Mouse (Mus musculus) CH12.LX (cell line): ENCODE measurements around the gene Scp2. TPM values are rescaled to one million over a fixed set of nuclear protein-coding genes. Genes with fewer than 3 reads are reported as not detected.

ENCODE experiments used
- DNase-seq: peaks from one replicate; pipeline ENCODE4 v3.0.0-alpha.2; 2013; ENCODE audit errors: extremely low read depth
- H3K27ac ChIP-seq: 2 replicates; pipeline ENCODE4 v1.5.1; 2012; ENCODE audit warnings: low read depth, mild to moderate bottlenecking, control low read depth, moderate library complexity; ENCODE audit not compliant: insufficient read depth
- H3K27me3 ChIP-seq: replicated peaks from 2 replicates; pipeline ENCODE3; 2012; ENCODE audit warnings: inconsistent platforms
- H3K36me3 ChIP-seq, 2 experiments: replicated peaks in 1 of 2; 2 replicates each; pipeline versions ENCODE3 to v1.6.1; 2012; ENCODE audit warnings: inconsistent platforms in 1 of 2, low read length in 1 of 2, mild to moderate bottlenecking in 1 of 2, mixed read lengths in 1 of 2, moderate library complexity in 1 of 2; ENCODE audit not compliant: control insufficient read depth in 1 of 2, insufficient read depth in 1 of 2
- H3K4me1 ChIP-seq, 2 experiments: 2 replicates each; pipeline ENCODE4 v1.6.1; 2012; ENCODE audit warnings: inconsistent platforms in 1 of 2, moderate library complexity in 1 of 2; ENCODE audit not compliant: insufficient read depth in 2 of 2, control insufficient read depth in 1 of 2
- H3K4me2 ChIP-seq: 2 replicates; pipeline ENCODE4 v1.6.1; 2012; ENCODE audit warnings: low read depth, mild to moderate bottlenecking, control low read depth; ENCODE audit not compliant: poor library complexity, insufficient read depth, severe bottlenecking
- H3K4me3 ChIP-seq, 3 experiments: fragments of 150-350 bp in 1 of 3; sonication (generic) in 1 of 3; replicated peaks in 1 of 3; 2 replicates each; pipeline versions ENCODE3 to v1.5.1; 2011 to 2012; ENCODE audit warnings: low read depth in 2 of 3, low read length in 2 of 3, mild to moderate bottlenecking in 2 of 3, moderate library complexity in 2 of 3, control low read depth in 1 of 3, improper control_type of control experiment in 1 of 3, inconsistent platforms in 1 of 3, mixed read lengths in 1 of 3; ENCODE audit not compliant: poor library complexity in 1 of 3
- H3K79me2 ChIP-seq: replicated peaks from 2 replicates; pipeline ENCODE4 v1.6.1; 2012; ENCODE audit warnings: mild to moderate bottlenecking, moderate library complexity; ENCODE audit not compliant: control insufficient read depth, poor library complexity, insufficient read depth, severe bottlenecking; ENCODE audit errors: extremely low read depth
- H3K9ac ChIP-seq: 2 replicates; pipeline ENCODE4 v1.6.1; 2012; ENCODE audit warnings: low read depth, mild to moderate bottlenecking, control low read depth, moderate library complexity; ENCODE audit not compliant: insufficient read depth
- H3K9me3 ChIP-seq: replicated peaks from 2 replicates; pipeline ENCODE3; 2012; ENCODE audit warnings: low read length, inconsistent platforms, mixed read lengths
- BHLHE40 ChIP-seq: IDR thresholded peaks from 2 replicates; pipeline ENCODE4 v1.6.1; 2011; ENCODE audit warnings: mild to moderate bottlenecking, low read depth, low read length, improper control_type of control experiment
- CHD2 ChIP-seq: IDR thresholded peaks from 2 replicates; pipeline ENCODE4 v1.6.1; 2011; ENCODE audit warnings: low read length, improper control_type of control experiment
- E2F4 ChIP-seq: IDR thresholded peaks from 2 replicates; pipeline ENCODE4 v1.6.1; 2011; ENCODE audit warnings: low read depth, low read length, improper control_type of control experiment; ENCODE audit not compliant: insufficient replicate concordance
- GABPA ChIP-seq: IDR thresholded peaks from 2 replicates; pipeline ENCODE4 v1.6.1; 2012; ENCODE audit warnings: low read depth, low read length, improper control_type of control experiment, inconsistent platforms; ENCODE audit not compliant: insufficient replicate concordance
- HCFC1 ChIP-seq: IDR thresholded peaks from 2 replicates; pipeline ENCODE4 v1.6.1; 2012; ENCODE audit warnings: low read depth, mild to moderate bottlenecking, inconsistent platforms, low read length, improper control_type of control experiment
- JUND ChIP-seq: conservative IDR thresholded peaks from 2 replicates; pipeline ENCODE4 v1.6.1; 2011; ENCODE audit warnings: low read depth, low read length, improper control_type of control experiment
- KAT2A ChIP-seq: IDR thresholded peaks from 2 replicates; pipeline ENCODE4 v1.6.1; 2012; ENCODE audit warnings: low read length, improper control_type of control experiment, inconsistent platforms; ENCODE audit not compliant: insufficient replicate concordance
- MAFK ChIP-seq: IDR thresholded peaks from 2 replicates; pipeline ENCODE4 v1.6.1; 2011; ENCODE audit warnings: low read length, improper control_type of control experiment; ENCODE audit not compliant: insufficient replicate concordance
- MAX ChIP-seq: IDR thresholded peaks from 2 replicates; pipeline ENCODE4 v1.6.1; 2011; ENCODE audit warnings: low read length, improper control_type of control experiment
- MXI1 ChIP-seq: IDR thresholded peaks from 2 replicates; pipeline ENCODE4 v1.6.1; 2011; ENCODE audit warnings: mild to moderate bottlenecking, low read depth, low read length, improper control_type of control experiment
- MYC ChIP-seq: IDR thresholded peaks from 2 replicates; pipeline ENCODE4 v1.6.1; 2011; ENCODE audit warnings: low read depth, mild to moderate bottlenecking, improper control_type of control experiment, low read length
- NELFE ChIP-seq: IDR thresholded peaks from 2 replicates; pipeline ENCODE4 v1.6.1; 2011; ENCODE audit warnings: low read depth, low read length, improper control_type of control experiment
- POLR2AphosphoS2 ChIP-seq: IDR thresholded peaks from 2 replicates; pipeline ENCODE4 v1.6.1; 2011; ENCODE audit warnings: low read depth, low read length, improper control_type of control experiment
- SIN3A ChIP-seq: IDR thresholded peaks from 2 replicates; pipeline ENCODE4 v1.6.1; 2012; ENCODE audit warnings: low read length, improper control_type of control experiment, inconsistent platforms
- TBP ChIP-seq: conservative IDR thresholded peaks from 2 replicates; pipeline ENCODE4 v1.6.1; 2011; ENCODE audit warnings: low read depth, low read length, improper control_type of control experiment
- USF2 ChIP-seq: conservative IDR thresholded peaks from 2 replicates; pipeline ENCODE4 v1.6.1; 2011; ENCODE audit warnings: low read depth, low read length, improper control_type of control experiment
- ZC3H11A ChIP-seq: IDR thresholded peaks from 2 replicates; pipeline ENCODE4 v1.6.1; 2012; ENCODE audit warnings: low read depth, mild to moderate bottlenecking, inconsistent platforms, low read length, improper control_type of control experiment
- ZKSCAN1 ChIP-seq: IDR thresholded peaks from 2 replicates; pipeline ENCODE4 v1.6.1; 2012; ENCODE audit warnings: low read depth, inconsistent platforms, low read length, improper control_type of control experiment, borderline replicate concordance
- dilution Hi-C: fragments of 300-500 bp; cut with MboI; formaldehyde crosslinking; loops from 2 replicates; pipeline ENCODE4 v1.14.3; 2020; ENCODE audit warnings: low sequenced_read_pairs; ENCODE audit not compliant: extremely low pct_unique_long_range_greater_than_20kb, extremely low pct_ligation_motif_present
- in situ Hi-C: fragments of 300-500 bp; cut with MboI; formaldehyde crosslinking; loops from 3 replicates; pipeline ENCODE4 v1.14.3; 2019; ENCODE audit warnings: low sequenced_read_pairs, low pct_ligation_motif_present, low pct_unique_long_range_greater_than_20kb, mixed read lengths
- polyA plus RNA-seq: library from polyadenylated mRNA; unstranded; fragments of >175 nt; gene quantifications from 2 replicates; pipeline ENCODE4 v1.2.1, GENCODE M21; 2012; ENCODE audit warnings: low read depth; ENCODE audit not compliant: insufficient read length
- total RNA-seq, 2 experiments: library from RNA; depleted of rRNA; stranded (reverse); fragments of 300-350 nt in 1 of 2; fragments of >200 nt in 1 of 2; gene quantifications; 2 replicates each; pipeline ENCODE4 v1.2.3; 2012 to 2014

Scp2 gene
- total and polyA plus RNA-seq, 3 experiments, result 65.0 to 127 (median 97.8) TPM

DNA sequence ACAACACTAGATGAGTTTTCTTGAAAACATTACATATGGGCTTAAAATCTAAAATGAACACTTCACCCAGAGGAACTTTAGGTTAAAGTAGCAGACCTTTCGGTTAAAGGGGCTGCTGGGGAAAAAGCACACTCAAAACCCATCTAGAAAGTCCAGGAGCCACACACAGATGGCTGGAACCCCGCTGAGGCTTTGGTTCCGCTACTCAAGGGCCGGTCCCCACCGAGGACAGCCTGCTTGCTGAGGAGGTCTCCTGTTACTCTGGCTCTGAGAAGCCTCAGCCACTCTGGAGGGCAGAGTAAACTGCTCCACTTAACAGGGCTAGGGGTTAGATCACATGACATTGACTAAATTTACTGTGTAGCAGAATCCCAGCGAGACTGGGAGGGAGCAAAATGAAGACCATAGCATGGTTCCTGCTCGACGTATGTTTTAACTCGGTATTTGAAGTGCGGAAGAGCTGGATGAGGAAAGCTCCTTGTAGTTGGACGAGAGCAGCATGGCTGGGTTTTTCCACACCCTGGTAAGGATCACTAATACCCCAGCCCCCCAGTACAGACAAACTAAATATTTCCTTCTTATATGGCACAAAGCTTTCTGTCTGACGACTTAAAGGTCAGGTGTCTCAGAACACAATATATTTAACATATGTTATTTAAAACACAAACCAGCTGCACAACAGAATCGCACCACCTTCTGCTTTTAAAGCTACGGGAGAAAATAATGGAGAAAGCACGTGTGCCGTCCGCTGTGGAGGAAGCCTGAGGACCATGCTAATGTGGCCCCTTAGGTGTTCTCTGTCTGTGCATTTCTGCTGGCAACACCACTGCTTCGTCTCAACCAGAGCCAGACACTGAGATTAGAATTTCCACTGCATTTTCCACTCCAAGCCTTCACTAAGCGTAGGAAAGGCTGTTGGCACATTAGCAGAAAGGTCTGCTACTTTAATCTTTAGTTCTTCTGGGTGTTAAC lies 99.4 kb downstream of the Scp2 start:
- dilution Hi-C loops (no loop called here), in situ Hi-C loops (no loop called here)
- Histone ChIP-seq H3K27ac (no peak overlapping the region), H3K4me3 (no peak overlapping the region), H3K9me3 (no peaks in the 10 kb centered on the region), H3K79me2 (no peaks in the 10 kb centered on the region), H3K4me2 (no peak overlapping the region), H3K9ac (no peak overlapping the region), H3K4me1 (peaks cover 0 to 6% of the 10 kb centered on the region in 2 experiments; a peak in 1 of 4 replicates), H3K36me3 (peaks cover 39 to 76% of the 10 kb centered on the region in 2 experiments), H3K27me3 (no peaks in the 10 kb centered on the region)
- DNase-seq, result no peak
- TF ChIP-seq GABPA, result no peak
- no peak for TF ChIP-seq NELFE
- TF ChIP-seq ZKSCAN1, result no peak
- TF ChIP-seq POLR2AphosphoS2, result no peak
- TF ChIP-seq ZC3H11A, result no peak
- no peak for TF ChIP-seq MAFK
- no peak for TF ChIP-seq TBP
- TF ChIP-seq KAT2A, result no peak
- no peak for TF ChIP-seq JUND
- TF ChIP-seq MAX, result no peak

DNA sequence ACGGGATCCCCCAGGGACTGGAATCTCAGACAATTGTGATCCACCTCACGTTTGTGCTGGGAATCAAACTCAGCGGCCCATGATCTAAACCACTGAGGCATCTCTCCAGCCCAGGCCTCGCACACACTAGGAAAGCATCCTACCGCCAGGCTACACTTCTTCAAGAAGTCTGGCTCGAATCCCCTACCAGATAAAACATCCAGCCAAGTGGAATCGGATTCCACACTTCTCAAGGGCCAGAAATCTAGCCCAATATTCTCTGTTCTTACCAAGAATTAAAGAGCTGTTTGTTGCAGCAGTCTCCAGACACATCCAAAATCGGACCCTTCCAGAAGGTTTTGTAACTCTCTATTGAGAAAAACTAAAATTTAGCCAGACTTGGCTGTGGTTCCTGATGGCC lies 107.8 kb downstream of the Scp2 start:
- dilution Hi-C loops, result no loop called here
- Histone ChIP-seq H3K4me1 (no peaks in the 10 kb centered on the region), H3K79me2 (no peaks in the 10 kb centered on the region), H3K4me2 (no peak overlapping the region), H3K27ac (no peak overlapping the region), H3K36me3 (peaks cover 0 to 10% of the 10 kb centered on the region in 2 experiments), H3K4me3 (no peak overlapping the region), H3K9me3 (no peaks in the 10 kb centered on the region), H3K9ac (no peak overlapping the region), H3K27me3 (no peaks in the 10 kb centered on the region)
- DNase-seq, result no peak
- TF ChIP-seq POLR2AphosphoS2, result no peak
- TF ChIP-seq SIN3A, result no peak
- TF ChIP-seq USF2, result no peak
- TF ChIP-seq HCFC1, result no peak
- no peak for TF ChIP-seq MAFK
- no peak for TF ChIP-seq MYC
- no peak for TF ChIP-seq CHD2
- no peak for TF ChIP-seq BHLHE40
- TF ChIP-seq E2F4, result no peak
- no peak for TF ChIP-seq MXI1
- TF ChIP-seq ZKSCAN1, result no peak
- no peak for TF ChIP-seq KAT2A
- TF ChIP-seq, all 38 proteins: peak for 0
- in situ Hi-C loops, result no loop called here
